Mouse (Mus musculus) testis, adult 2 months (tissue): ENCODE data around the gene Ptges3l.

Source experiments
- CTCF ChIP-seq: fragments of 200-500 bp; IDR thresholded peaks from 2 replicates; pipeline ENCODE4 v1.5.1; 2012; ENCODE audit warnings: low read depth, mild to moderate bottlenecking, inconsistent platforms, low read length, moderate library complexity; ENCODE audit not compliant: control insufficient read depth, insufficient read depth, insufficient replicate concordance
- POLR2A ChIP-seq: fragments of 200-500 bp; IDR thresholded peaks from 2 replicates; pipeline ENCODE4 v1.6.1; 2012; ENCODE audit warnings: low read depth, mild to moderate bottlenecking, inconsistent platforms, low read length, moderate library complexity; ENCODE audit not compliant: control insufficient read depth

GRCm38 (mm10) chr11:101469155-101469554, 44.0 kb upstream of the Ptges3l start:
- no peak for TF ChIP-seq POLR2A
- TF ChIP-seq CTCF: no peak
